In the genomic region with DNA sequence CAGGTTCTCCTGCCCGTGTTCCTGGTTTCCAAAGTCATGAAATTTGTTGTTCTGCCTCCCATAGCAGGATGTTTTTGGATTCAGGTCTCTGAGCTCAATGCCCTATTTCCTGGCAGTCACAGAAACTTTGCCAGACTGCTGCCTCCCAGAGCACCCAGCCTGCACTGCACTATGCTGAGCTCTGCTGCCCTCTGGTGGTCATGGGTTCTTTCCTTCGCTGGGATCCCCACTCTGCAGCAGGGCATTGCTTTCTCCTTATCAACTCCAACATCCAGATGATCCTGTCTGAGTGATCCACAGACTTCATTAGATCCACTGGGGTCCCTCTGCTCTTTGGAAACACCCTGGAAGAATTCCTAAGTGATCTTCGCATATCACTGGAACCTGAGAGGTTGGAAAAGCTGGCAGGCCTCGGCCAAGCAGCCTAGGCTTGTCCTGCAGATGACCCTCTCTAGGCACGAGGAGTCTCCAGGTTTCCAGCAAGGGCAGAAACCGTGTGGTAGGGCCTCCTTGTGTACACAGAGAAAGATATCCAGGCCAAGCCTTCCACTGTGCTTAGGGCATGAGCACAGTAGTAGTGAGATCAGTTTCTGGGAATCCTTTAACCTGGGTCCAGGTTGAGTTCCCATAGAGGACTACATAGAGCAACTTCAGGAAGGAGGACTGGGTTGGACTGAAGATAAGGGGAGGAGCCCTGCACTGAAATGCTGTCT, we compare ENCODE assay signal across 7 mouse cellular contexts.
A peak's percentile ranks its signal among the peaks of the same experiment; 100 is the strongest.
DNase-seq lines count a peak whose midpoint lies in the region; ATAC-seq and TF ChIP-seq lines count a peak whose summit lies in the region.
"Not testable (repeated sequence)": the region's sequence is repeated elsewhere in the genome, so short reads cannot be mapped to it uniquely, and the experiment has no call there.

No protein-coding gene starts in this region.

- not testable (repeated sequence) for H3K27me3 ChIP-seq in forebrain, embryonic 15.5 days; heart, embryonic 16.5 days (ENCODE audit: control insufficient read depth, insufficient read depth, low read length); intestine, embryonic 14.5 days (replicated peaks; ENCODE audit: control insufficient read depth, insufficient read depth, low read length); limb, embryonic 13.5 days; lung, embryonic 16.5 days (ENCODE audit: control insufficient read depth, insufficient read depth, low read depth, low read length); midbrain, postnatal 0 days (ENCODE audit: insufficient read depth, low read length)

- peak; percentile 1 to 27 for DNase-seq in cerebellum, postnatal 25 days
- DNase-seq in intestine, embryonic 14.5 days (ENCODE audit: low spot score); midbrain, postnatal 0 days (ENCODE audit: low spot score): not testable (repeated sequence)

- not testable (repeated sequence) for H3K4me1 ChIP-seq in forebrain, embryonic 15.5 days; heart, embryonic 16.5 days (ENCODE audit: control insufficient read depth, insufficient read depth, low read length); intestine, embryonic 14.5 days (replicated peaks; ENCODE audit: control insufficient read depth, insufficient read depth, low read length); limb, embryonic 13.5 days; lung, embryonic 16.5 days (replicated peaks; ENCODE audit: control insufficient read depth, insufficient read depth, low read length); midbrain, postnatal 0 days (ENCODE audit: insufficient read depth, low read length)

- not testable (repeated sequence) for H3K36me3 ChIP-seq in forebrain, embryonic 15.5 days; heart, embryonic 16.5 days (ENCODE audit: control insufficient read depth, insufficient read depth); intestine, embryonic 14.5 days (ENCODE audit: control insufficient read depth, insufficient read depth, low read length); limb, embryonic 13.5 days; lung, embryonic 16.5 days (ENCODE audit: control insufficient read depth, insufficient read depth, low read length); midbrain, postnatal 0 days (ENCODE audit: insufficient read depth, low read length)

- not testable (repeated sequence) for H3K27ac ChIP-seq in forebrain, embryonic 15.5 days (replicated peaks); heart, embryonic 16.5 days (ENCODE audit: low read length); intestine, embryonic 14.5 days (ENCODE audit: low read depth); limb, embryonic 13.5 days; lung, embryonic 16.5 days (ENCODE audit: low read length); midbrain, postnatal 0 days (ENCODE audit: low read depth, low read length)

- not testable (repeated sequence) for H3K4me2 ChIP-seq in forebrain, embryonic 15.5 days (replicated peaks); heart, embryonic 16.5 days (ENCODE audit: low read depth, low read length); intestine, embryonic 14.5 days (ENCODE audit: low read length); limb, embryonic 13.5 days (replicated peaks); lung, embryonic 16.5 days (ENCODE audit: low read depth, low read length); midbrain, postnatal 0 days (ENCODE audit: low read depth, low read length, poor library complexity, severe bottlenecking)

- peak; percentile 89; the same call in 1 of the 2 replicates for ATAC-seq in forebrain, embryonic 15.5 days (replicated peaks)
- peak; percentile 73 for ATAC-seq in heart, embryonic 16.5 days (replicated peaks; ENCODE audit: extremely low read depth, insufficient read depth, low FRiP score)
- ATAC-seq in intestine, embryonic 14.5 days (replicated peaks; ENCODE audit: low FRiP score, low TSS enrichment, low read depth), result peak; percentile 79; the same call in 1 of the 2 replicates
- ATAC-seq in limb, embryonic 13.5 days (ENCODE audit: low FRiP score, low read depth), result peak; percentile 66
- peak; percentile 85 for ATAC-seq in lung, embryonic 16.5 days (ENCODE audit: low read depth)
- peak; percentile 74 for ATAC-seq in midbrain, postnatal 0 days (ENCODE audit: low FRiP score)

- H3K9ac ChIP-seq in forebrain, embryonic 15.5 days (replicated peaks); heart, embryonic 16.5 days (ENCODE audit: low read length); intestine, embryonic 14.5 days (ENCODE audit: low read length); limb, embryonic 13.5 days; lung, embryonic 16.5 days (ENCODE audit: low read length); midbrain, postnatal 0 days (replicated peaks; ENCODE audit: low read length, poor library complexity, severe bottlenecking): not testable (repeated sequence)

- WGBS in forebrain, embryonic 15.5 days, result 49% methylated on average over 3 of the region's 6 CpGs
- WGBS in heart, embryonic 16.5 days, result 41% methylated on average over 3 of the region's 6 CpGs
- WGBS in intestine, embryonic 14.5 days, result 39% methylated on average over 3 of the region's 6 CpGs
- WGBS in limb, embryonic 13.5 days, result 36% methylated on average over 3 of the region's 6 CpGs
- WGBS in lung, embryonic 16.5 days, result 29% methylated on average over 3 of the region's 6 CpGs
- WGBS in midbrain, postnatal 0 days, result 53% methylated on average over 3 of the region's 6 CpGs

- not testable (repeated sequence) for H3K4me3 ChIP-seq in forebrain, embryonic 15.5 days; heart, embryonic 16.5 days (ENCODE audit: low read length); intestine, embryonic 14.5 days (ENCODE audit: low read depth, low read length); limb, embryonic 13.5 days; lung, embryonic 16.5 days (ENCODE audit: low read length); midbrain, postnatal 0 days (ENCODE audit: low read depth, low read length)

- peak; percentile 38 for TF ChIP-seq CTCF in midbrain, postnatal 0 days (IDR thresholded peaks at IDR 0.05)

- not testable (repeated sequence) for H3K9me3 ChIP-seq in forebrain, embryonic 15.5 days; heart, embryonic 16.5 days (replicated peaks; ENCODE audit: control insufficient read depth, low read length); intestine, embryonic 14.5 days (ENCODE audit: control insufficient read depth, low read length); limb, embryonic 13.5 days; lung, embryonic 16.5 days (ENCODE audit: control insufficient read depth, low read length); midbrain, postnatal 0 days (ENCODE audit: low read length)
